Mouse (Mus musculus): ENCODE measurements around the gene Trim34b. TPM values are rescaled to one million over a fixed set of nuclear protein-coding genes. Genes with fewer than 3 reads are reported as not detected.
"Not testable (repeated sequence)": the region's sequence is repeated elsewhere in the genome, so short reads cannot be mapped to it uniquely, and the experiment has no call there.

Gene Trim34b
- polyA plus RNA-seq (2016; fragmentation: Nextera tagmentation; extraction: Ambion mirVana) = not detected in 2 replicates

- not testable (repeated sequence) for ATAC-seq (ENCODE audit: insufficient number of reproducible peaks, insufficient read depth, low FRiP score, low TSS enrichment, low read depth); H3K4me2 ChIP-seq; H3K4me3 ChIP-seq (replicated peaks); H3K36me3 ChIP-seq; H3K9ac ChIP-seq (replicated peaks); H3K9me3 ChIP-seq; H3K27ac ChIP-seq; H3K4me1 ChIP-seq (replicated peaks); H3K27me3 ChIP-seq
- WGBS = 90% methylated on average over 2 of the region's 2 CpGs
These were observed at the start of gene Trim34b for GRCm38 (mm10) chr7:104329171-104329570. Trim34b (plus strand) TSS chr7:104329471.

DNA sequence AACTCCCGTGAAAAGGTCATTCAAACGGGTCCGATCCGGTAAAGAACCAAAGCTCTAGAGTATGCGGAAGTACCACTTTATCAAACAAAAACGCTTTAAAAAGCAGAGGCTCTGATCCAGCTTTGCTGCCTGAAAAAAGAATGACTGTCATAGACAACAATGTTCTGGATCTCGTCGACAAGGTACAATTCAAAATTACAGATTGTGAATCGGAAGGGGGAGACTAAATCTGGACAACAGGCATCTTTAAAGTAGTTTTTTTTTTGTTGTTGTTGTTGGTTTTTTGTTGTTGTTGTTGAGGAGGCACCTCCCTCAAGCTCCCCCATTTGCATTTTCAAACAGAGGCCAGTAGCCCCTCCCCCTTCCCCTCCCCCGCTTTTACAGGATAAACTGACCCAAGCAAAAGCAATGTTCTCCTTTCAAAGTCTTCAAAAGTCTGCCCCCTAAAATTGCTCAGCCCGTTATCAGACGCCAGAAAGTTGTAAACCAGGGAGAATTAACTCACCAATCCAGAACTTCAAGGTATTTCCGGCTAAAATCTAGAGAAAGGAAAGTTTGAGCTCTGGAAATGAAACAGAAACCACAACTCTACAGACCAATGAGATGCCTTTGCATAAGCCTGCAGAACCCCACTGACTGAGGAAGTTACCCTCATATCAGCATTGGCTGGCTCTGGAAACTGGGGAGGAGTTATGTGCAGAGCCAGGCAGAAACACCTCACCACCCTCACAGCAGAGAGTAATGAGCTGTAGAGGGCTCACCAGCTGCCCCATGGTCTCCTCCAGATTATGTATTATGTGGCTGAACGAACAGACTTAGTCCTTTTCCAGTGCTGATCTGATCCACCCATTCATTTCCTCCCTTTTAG lies 41.5 kb upstream of the Trim34b start, which contains the start of gene Trim5:
Trim5 (minus strand) TSS at position 519 of the 868 bp plus-strand sequence.
- H3K9me3 ChIP-seq; H3K36me3 ChIP-seq; H3K4me3 ChIP-seq (replicated peaks); H3K27me3 ChIP-seq; H3K27ac ChIP-seq; H3K4me1 ChIP-seq (replicated peaks); H3K9ac ChIP-seq (replicated peaks): not testable (repeated sequence)
- peak; percentile 78; the same call in 1 of the 2 replicates for ATAC-seq (ENCODE audit: insufficient number of reproducible peaks, insufficient read depth, low FRiP score, low TSS enrichment, low read depth)
- peak within 1 kb of the TSS; percentile 27; the same call in 1 of the 2 replicates for H3K4me2 ChIP-seq
- 43% methylated on average over 14 of the region's 14 CpGs for WGBS

DNA sequence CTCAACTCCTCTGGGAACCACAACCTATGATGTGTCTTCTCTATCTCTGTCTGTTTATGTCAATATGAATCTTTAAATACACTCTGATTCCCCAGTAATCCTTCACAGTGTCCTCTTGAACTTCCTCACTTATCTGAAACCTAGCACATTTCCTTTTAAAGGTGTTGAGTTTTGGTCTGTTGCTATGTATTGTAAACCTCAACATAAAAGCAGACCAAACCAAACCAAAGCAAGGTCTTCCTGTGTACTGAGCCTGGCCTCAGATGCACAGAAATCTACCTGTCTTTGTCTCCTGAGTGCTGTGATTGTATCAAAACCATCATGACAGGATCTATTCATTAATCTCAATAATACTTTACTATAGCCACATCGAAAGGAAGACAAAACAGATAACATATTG lies 38.6 kb upstream of the Trim34b start:
- Histone ChIP-seq H3K9me3 (no peaks in the 10 kb centered on the region), H3K4me1 (replicated peaks) (no peaks in the 10 kb centered on the region), H3K36me3 (no peaks in the 10 kb centered on the region), H3K9ac (replicated peaks) (no peak overlapping the region), H3K27ac (no peak overlapping the region), H3K4me2 (no peak overlapping the region), H3K27me3 (no peaks in the 10 kb centered on the region), H3K4me3 (replicated peaks) (no peak overlapping the region)
- 89% methylated on average over 1 of the region's 1 CpGs for WGBS
- no peak for ATAC-seq (ENCODE audit: insufficient number of reproducible peaks, insufficient read depth, low FRiP score, low TSS enrichment, low read depth)

DNA sequence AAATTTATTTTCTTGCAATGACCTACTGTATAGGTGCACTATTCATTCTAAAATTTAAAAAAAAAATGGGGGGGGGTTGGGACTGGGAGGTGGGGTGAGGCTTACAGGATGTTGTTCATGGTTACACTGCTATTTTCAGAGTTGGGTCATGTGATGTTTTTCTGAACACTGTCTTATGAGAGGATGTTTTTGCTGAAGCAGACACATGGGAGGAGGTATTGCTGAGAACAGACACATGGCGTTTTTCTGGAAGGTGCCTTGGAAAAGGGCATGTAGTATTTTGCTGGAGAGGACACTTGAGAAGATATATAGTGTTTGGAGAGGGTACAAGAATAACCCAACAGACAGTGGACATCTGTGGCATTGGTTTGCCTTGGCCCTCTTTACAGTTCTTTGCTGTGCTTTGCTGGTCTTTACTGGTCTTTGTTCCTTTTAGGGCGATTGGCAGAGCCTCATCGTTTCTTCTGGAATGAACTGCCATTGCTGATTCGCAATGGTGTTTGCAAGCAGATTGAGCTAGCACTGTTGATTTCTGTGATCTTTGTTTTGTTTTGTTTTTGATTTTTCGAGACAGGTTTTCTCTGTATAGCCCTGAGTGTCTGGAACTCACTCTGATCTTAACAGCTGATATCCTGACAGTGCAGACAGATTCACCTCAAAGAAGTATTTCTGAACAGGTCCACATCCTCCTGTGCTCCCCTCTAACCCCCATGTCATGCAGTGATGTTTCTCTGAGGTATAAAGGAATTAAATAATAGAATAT lies 37.5 kb upstream of the Trim34b start:
- Histone ChIP-seq H3K9ac (replicated peaks) (no peak overlapping the region), H3K4me2 (no peak overlapping the region), H3K4me3 (replicated peaks) (no peak overlapping the region), H3K9me3 (no peaks in the 10 kb centered on the region), H3K27ac (no peak overlapping the region), H3K36me3 (no peaks in the 10 kb centered on the region), H3K4me1 (replicated peaks) (no peaks in the 10 kb centered on the region), H3K27me3 (no peaks in the 10 kb centered on the region)
- no peak for ATAC-seq (ENCODE audit: insufficient number of reproducible peaks, insufficient read depth, low FRiP score, low TSS enrichment, low read depth)
- whole genome bisulfite sequencing = 86% methylated on average over 5 of the region's 5 CpGs

DNA sequence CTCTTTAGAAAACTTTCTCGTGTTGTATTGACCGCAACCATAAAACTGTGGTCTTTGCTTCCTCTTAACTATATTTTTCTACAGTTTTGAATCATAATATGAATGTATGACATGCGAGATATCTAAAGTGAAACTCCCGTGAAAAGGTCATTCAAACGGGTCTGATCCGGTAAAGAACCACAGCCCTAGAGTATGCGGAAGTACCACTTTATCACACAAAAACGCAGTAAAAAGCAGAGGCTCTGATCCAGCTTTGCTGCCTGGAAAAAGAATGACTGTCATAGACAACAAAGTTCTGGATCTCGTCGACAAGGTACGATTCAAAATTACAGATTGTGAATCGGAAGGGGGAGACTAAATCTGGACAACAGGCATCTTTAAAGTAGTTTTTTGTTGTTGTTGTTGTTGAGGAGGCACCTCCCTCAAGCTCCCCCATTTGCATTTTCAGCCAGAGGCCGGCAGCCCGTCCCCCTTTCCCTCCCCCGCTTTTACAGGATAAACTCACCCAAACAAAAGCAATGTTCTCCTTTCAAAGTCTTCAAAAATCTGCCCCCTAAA lies 14.4 kb upstream of the Trim34b start:
- Histone ChIP-seq H3K9ac (replicated peaks) (no peak overlapping the region; the same call in 1 of the 2 replicates), H3K4me2 (peak overlapping the region; percentile 47), H3K4me1 (replicated peaks) (no peaks in the 10 kb centered on the region), H3K9me3 (no peaks in the 10 kb centered on the region), H3K36me3 (no peaks in the 10 kb centered on the region), H3K27ac (no peak overlapping the region), H3K4me3 (replicated peaks) (peak overlapping the region; percentile 39), H3K27me3 (no peaks in the 10 kb centered on the region)
- 0 out of 2 replicates have a peak, but pooled peaks have one; percentile 52 for ATAC-seq (ENCODE audit: insufficient number of reproducible peaks, insufficient read depth, low FRiP score, low TSS enrichment, low read depth)
- WGBS = 12% methylated on average over 15 of the region's 15 CpGs

DNA sequence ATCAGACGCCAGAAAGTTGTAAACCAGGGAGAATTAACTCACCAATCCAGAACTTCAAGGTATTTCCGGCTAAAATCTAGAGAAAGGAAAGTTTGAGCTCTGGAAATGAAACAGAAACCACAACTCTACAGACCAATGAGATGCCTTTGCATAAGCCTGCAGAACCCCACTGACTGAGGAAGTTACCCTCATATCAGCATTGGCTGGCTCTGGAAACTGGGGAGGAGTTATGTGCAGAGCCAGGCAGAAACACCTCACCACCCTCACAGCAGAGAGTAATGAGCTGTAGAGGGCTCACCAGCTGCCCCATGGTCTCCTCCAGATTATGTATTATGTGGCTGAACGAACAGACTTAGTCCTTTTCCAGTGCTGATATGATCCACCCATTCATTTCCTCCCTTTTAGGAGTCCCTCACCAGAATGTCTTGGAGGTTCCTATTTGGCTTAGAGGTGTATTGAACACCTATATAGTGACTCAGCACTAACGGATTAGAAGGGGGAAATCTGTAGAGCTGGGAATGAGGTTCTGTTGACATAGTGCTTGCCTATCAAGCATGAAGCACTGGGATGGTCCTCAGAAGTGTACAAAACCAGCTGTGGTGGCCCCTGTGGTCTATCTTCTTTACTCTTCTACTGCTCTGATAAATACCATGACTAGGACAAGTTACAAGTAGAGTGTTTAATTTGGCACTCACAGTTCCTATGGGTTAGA lies 13.7 kb upstream of the Trim34b start, which contains the start of gene Trim12a:
Trim12a (minus strand) TSS at position 98 of the 712 bp plus-strand sequence.
- peak within 1 kb of the TSS; percentile 47 for H3K4me2 ChIP-seq
- H3K4me1 ChIP-seq (replicated peaks); H3K36me3 ChIP-seq; H3K9me3 ChIP-seq; H3K27ac ChIP-seq; H3K9ac ChIP-seq (replicated peaks); H3K27me3 ChIP-seq: not testable (repeated sequence)
- H3K4me3 ChIP-seq (replicated peaks) = peak within 1 kb of the TSS; percentile 39
- peak; percentile 90 for ATAC-seq (ENCODE audit: insufficient number of reproducible peaks, insufficient read depth, low FRiP score, low TSS enrichment, low read depth)
- WGBS = 21% methylated on average over 4 of the region's 4 CpGs

GRCm38 (mm10) chr7:104322028-104322427 lies 7.2 kb upstream of the Trim34b start:
- 83% methylated on average over 9 of the region's 9 CpGs for WGBS
- Histone ChIP-seq H3K27me3 (no peaks in the 10 kb centered on the region), H3K9me3 (no peaks in the 10 kb centered on the region), H3K4me1 (replicated peaks) (no peaks in the 10 kb centered on the region), H3K4me3 (replicated peaks) (no peak overlapping the region), H3K4me2 (no peak overlapping the region), H3K9ac (replicated peaks) (no peak overlapping the region), H3K36me3 (no peaks in the 10 kb centered on the region), H3K27ac (no peak overlapping the region)
- ATAC-seq (ENCODE audit: insufficient number of reproducible peaks, insufficient read depth, low FRiP score, low TSS enrichment, low read depth) = no peak

DNA sequence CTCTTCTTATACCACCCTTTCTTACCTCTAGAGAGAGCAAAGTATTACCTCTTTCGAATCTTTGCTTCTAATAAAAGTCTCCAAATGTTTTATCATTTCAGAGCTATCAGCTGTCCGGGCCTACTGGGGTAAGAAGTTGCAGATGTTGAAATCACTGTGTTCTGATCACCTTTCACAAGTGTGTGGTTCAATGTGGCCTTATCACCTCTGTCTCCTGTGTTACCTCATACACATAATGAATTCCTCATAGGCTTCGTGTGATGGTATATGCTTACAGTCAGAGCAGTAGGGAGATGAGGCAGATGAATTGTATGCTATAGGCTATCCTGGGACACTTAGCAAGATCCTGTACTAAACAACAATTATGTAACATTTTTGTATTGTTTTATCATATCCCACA lies 6.3 kb downstream of the Trim34b start:
- WGBS = 76% methylated on average over 3 of the region's 3 CpGs
- not testable (repeated sequence) for H3K4me3 ChIP-seq (replicated peaks); H3K9me3 ChIP-seq; H3K36me3 ChIP-seq; H3K4me2 ChIP-seq; H3K27me3 ChIP-seq; H3K27ac ChIP-seq; H3K4me1 ChIP-seq (replicated peaks); ATAC-seq (ENCODE audit: insufficient number of reproducible peaks, insufficient read depth, low FRiP score, low TSS enrichment, low read depth); H3K9ac ChIP-seq (replicated peaks)

DNA sequence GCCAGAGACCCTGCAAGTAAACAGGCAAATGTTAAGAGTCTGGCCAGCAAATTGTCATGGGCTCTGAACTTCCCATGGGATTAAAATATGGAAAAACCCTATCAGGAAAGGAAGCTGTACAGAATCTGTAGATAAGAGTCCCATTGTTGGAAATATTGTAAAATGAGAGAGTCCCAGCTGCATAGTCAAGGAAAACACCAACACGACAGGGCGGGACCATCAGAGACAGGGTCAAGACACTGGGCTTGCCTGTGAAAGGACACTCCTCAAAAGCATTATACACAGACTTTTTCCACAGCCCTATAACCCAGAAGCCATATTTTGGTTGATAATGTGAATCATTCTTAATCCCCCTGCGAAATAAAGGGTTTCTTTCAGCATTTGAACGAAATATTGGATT lies 11.5 kb downstream of the Trim34b start:
- 89% methylated on average over 4 of the region's 4 CpGs for WGBS
- not testable (repeated sequence) for H3K4me2 ChIP-seq; H3K9me3 ChIP-seq; H3K4me1 ChIP-seq (replicated peaks); H3K36me3 ChIP-seq; H3K9ac ChIP-seq (replicated peaks); H3K4me3 ChIP-seq (replicated peaks); H3K27ac ChIP-seq; H3K27me3 ChIP-seq; ATAC-seq (ENCODE audit: insufficient number of reproducible peaks, insufficient read depth, low FRiP score, low TSS enrichment, low read depth)

- ATAC-seq (ENCODE audit: insufficient number of reproducible peaks, insufficient read depth, low FRiP score, low TSS enrichment, low read depth); H3K36me3 ChIP-seq; H3K4me1 ChIP-seq (replicated peaks); H3K4me2 ChIP-seq; H3K4me3 ChIP-seq (replicated peaks); H3K27ac ChIP-seq; H3K9ac ChIP-seq (replicated peaks); H3K9me3 ChIP-seq; H3K27me3 ChIP-seq: not testable (repeated sequence)
- WGBS = 91% methylated on average over 4 of the region's 4 CpGs
These were observed 18.8 kb downstream of the Trim34b start for GRCm38 (mm10) chr7:104348043-104348442.
